Mouse (Mus musculus) liver, embryonic 14.5 days (tissue): ENCODE measurements at regions not wholly inside any gene's neighbourhood (a gene's known extent, or its start where the extent isn't known, plus 50 kb on each side); places are given as distances from the start of the nearest gene placed in this dataset.

Source experiments
- CTCF ChIP-seq: IDR thresholded peaks from 2 replicates; pipeline ENCODE4 v1.5.1; 2016; ENCODE audit warnings: antibody characterized with exemption, low read depth, control low read depth
- EP300 ChIP-seq: IDR thresholded peaks from 2 replicates; pipeline ENCODE4 v1.6.1; 2016; ENCODE audit warnings: antibody characterized with exemption, low read depth

- no peak for TF ChIP-seq CTCF
- no peak for TF ChIP-seq EP300
These were observed 60.2 kb upstream of the Rbms3 start for GRCm38 (mm10) chr9:117689946-117690345.
